Mouse (Mus musculus) ovary, postnatal 36 days (tissue): Measurements from ENCODE around the gene Mblac1.
"Not testable (repeated sequence)": the region's sequence is repeated elsewhere in the genome, so short reads cannot be mapped to it uniquely, and the experiment has no call there.

ENCODE experiments used
- DNase-seq: peaks from one replicate; pipeline ENCODE4 v3.0.0; 2022; ENCODE audit warnings: low spot score, mixed read lengths

Gene Mblac1

DNA sequence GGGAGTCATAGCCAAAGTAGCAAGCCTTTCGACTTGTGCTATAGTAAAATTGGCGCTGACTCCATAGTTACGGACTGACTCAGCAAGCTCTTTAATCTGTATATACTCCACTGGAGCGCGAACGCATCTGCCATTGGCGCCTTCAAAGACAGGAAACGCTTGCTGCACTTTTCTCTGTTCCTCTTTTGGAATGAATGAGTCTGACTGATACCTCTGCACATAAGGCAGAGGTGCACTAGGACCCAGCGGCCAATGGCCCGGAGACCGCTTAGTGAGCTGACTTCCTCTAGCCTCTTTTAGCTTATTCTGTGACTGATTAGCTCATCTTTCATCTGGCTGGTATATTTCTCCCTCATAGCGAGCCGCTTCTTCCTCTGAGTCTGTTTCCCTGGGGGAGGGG, 22.5 kb downstream of the Mblac1 start:
- DNase-seq: not testable (repeated sequence)

DNA sequence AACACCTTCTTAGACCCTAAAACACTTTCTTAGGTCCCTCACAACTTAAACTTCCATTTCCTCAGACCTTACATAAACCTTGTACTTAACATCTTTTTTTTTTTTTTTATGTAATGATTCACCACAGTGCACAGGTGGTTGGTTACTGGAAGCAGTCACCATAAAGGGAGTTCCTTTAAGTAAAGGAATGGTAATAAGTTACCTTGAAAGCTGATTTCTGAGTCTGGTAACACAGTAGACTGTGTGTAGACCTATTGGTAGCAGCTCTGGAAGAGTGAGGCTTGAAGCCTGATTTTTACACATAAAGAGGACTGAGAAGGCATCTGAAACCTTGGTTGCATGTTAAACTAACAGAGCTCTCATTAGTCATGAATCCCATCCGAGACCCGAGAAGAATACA, 25.8 kb downstream of the Mblac1 start:
- DNase-seq: no peak

DNA sequence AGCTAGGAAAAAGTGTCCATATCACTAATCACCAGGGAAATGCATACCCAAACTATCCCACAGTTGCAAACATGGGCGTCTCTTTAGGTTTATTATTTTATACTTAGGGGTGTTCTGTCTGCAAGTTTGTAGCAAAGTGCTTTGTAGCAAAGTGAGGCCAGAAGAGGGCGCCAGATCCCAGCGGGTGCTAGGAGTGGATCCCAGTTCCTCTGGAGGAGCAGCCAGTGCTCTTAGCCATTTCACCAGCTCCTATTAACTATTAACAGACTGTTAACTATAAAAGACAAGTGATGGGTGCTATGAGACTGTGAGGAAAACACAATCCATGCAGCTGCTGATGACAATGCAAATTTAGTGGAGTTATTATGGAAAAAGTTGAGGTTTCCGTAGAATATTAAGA, 28.0 kb downstream of the Mblac1 start:
- DNase-seq: peak; percentile 83

DNA sequence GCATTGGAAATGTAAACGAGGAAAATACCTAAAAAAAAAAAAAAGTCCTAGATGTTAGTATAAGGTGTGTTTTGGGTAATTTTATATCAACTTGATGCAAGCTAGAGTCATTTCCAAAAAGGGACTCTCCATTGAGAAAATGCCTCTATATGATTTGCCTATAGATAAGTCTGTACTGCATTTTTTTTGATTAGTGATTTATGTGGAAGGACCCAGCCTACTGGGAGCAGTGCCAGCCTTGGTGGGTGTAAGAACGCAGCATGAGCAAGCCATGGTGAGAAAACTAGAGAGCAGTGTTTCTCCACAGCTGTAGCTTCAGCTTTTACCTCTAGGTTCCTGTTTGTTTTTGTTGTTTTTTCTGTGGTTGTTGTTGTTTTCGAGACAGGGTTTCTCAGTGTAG, 29.2 kb downstream of the Mblac1 start:
- DNase-seq: no peak

DNA sequence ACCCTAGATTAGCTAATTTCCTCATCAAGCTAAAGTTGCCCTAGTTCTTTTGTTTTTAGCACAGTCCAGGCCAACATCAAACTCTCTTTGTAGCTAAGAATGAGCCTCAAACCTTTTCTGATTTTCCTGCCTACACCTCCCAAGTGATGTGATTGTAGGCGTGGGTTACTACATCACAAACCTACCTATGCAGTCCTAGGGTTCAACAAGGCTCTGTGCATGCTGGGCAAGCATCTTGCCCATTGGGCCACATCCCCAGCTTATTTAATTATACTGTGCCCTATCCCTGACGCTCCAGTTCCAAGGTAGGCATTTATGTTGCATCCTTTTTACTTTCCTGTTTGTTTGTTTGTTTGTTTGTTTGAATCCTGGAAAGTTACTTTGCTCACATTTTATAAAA, 31.6 kb downstream of the Mblac1 start, which contains the start of gene Nxpe5:
Nxpe5 (plus strand) TSS at position 199 of the 400 bp plus-strand sequence.
- DNase-seq: no peak

GRCm38 (mm10) chr5:138226491-138226890, 32.4 kb downstream of the Mblac1 start:
- no peak for DNase-seq

DNA sequence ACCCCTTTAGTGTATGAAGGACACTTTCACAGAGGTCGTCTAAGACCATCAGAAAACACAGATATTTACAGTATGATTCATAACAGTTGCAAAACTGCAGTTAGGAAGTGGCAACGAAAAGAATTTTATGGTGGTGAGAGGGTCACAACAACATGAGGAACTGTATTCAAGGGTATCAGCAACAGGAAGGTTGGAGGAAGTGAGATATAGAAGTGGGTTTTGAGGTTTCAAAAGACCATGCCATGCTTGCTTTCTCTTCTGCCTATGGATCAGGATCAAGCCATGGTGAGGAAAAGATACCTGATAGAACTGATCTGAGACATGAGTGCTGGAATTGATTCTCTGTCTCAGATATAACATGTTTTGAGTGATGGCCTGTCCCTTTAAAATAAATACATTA, 33.3 kb downstream of the Mblac1 start:
- no peak for DNase-seq

DNA sequence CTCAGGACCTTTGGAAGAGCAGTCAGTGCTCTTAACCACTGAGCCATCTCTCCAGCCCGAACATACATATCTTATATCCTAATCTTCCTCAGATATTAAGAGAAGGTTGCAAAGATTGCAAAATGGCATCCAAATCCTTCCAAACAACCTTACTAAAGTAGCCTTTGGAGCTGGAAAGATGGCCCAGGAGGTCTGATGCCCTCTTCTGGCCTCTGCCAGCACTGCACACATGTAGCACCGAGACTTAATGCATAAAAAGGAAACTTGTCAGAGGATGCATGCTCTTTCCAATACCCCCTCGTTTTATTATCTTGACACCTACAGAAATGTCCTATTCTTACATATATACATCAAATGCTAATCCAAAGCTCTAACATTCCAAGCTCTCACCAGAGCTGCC, 33.9 kb downstream of the Mblac1 start:
- DNase-seq: no peak

- DNase-seq: no peak
Observed at GRCm38 (mm10) chr5:138229511-138229910, 35.4 kb downstream of the Mblac1 start.

DNA sequence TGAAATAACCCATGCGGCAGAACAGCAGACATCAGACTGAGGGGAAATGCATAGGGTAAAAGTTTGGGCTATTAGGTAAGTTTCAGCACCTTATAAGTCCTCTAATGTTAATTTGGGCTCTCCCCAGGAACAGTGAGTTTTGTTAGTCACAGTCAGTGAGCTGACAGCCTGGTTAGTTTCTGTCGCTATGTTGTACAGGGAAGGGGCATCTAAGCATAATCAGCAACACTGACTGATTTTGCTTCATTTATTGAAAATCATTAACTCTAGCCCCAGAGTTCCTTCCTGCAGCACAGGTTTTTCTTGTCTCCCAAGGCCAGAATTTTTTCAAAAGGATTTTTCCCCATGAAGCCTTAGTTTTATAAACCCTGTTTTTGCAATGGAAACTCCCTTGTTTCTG, 39.7 kb downstream of the Mblac1 start:
- DNase-seq: no peak

DNA sequence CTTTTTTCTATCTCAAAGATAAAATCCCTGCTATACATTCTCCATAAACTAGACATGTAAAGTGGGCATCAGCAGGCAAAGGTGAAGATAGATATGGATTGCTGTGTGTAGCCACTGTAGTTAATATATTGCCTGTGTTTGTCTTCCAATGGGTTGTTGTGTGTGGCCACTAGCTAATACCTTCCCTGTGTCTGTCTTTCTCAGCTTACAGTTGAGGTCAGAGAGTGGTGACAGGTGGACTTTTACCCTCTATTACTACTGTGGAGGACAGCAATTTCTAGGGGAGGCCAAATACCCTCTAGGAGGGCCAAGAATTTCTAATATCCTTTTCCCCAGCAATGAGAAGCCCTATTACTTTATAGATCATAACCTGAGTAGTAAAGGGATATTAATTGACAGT, 40.1 kb downstream of the Mblac1 start:
- DNase-seq: no peak

GRCm38 (mm10) chr5:138241511-138241910, 47.4 kb downstream of the Mblac1 start:
- DNase-seq: no peak
